In the genomic region with DNA sequence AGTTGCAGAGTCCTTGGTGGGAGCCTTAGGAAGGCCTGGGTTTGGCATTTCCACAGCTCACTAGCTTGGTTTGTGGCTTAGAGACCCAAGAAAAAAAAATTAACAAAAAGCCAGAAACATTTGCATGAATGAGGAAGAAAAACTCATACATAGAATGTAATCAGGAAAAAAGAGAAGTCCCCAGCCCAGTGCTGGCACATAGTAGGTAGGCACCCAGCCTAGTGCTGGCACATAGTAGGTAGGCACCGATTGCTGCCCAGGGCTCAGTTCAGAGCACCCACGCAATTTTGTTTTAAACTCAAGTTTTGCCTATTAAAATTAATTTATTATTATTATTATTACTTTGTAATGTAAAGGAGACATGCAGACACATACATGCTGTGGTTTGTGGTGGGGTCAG, we compare ENCODE assay signal across 34 mouse cellular contexts. TPM values are rescaled to one million over a fixed set of nuclear protein-coding genes. Genes with fewer than 3 reads are reported as not detected.
"Had no signal": no experiment of that assay in that cellular context is flagged by ENCODE, and none has a peak within 500 bp of the region (broad histone marks: within the 10 kb centered on the region; RNA-seq: fewer than 3 reads in every experiment).

No protein-coding gene starts in this region.

- H3K27ac ChIP-seq: heart, embryonic 13.5 days; heart, embryonic 15.5 days; hindbrain, embryonic 10.5 days; hindbrain, embryonic 12.5 days; hindbrain, embryonic 13.5 days; hindbrain, embryonic 14.5 days; hindbrain, embryonic 15.5 days; hindbrain, postnatal 0 days; intestine, embryonic 15.5 days; kidney, embryonic 15.5 days; kidney, postnatal 0 days; layer of hippocampus, adult 2 months; left cerebral cortex, adult 2 months had no signal

- H3K27me3 ChIP-seq: hindbrain, embryonic 12.5 days; hindbrain, embryonic 15.5 days; intestine, embryonic 15.5 days; kidney, embryonic 15.5 days had no signal

- H3K36me3 ChIP-seq: heart, embryonic 12.5 days; heart, embryonic 13.5 days; heart, embryonic 15.5 days; hindbrain, embryonic 10.5 days; hindbrain, embryonic 12.5 days; hindbrain, embryonic 13.5 days; hindbrain, embryonic 15.5 days; intestine, embryonic 15.5 days; kidney, embryonic 15.5 days had no signal

- H3K4me2 ChIP-seq: heart, embryonic 11.5 days; heart, embryonic 12.5 days; heart, embryonic 15.5 days; hindbrain, embryonic 12.5 days; hindbrain, embryonic 13.5 days; hindbrain, embryonic 14.5 days; hindbrain, embryonic 15.5 days; intestine, embryonic 15.5 days; kidney, embryonic 15.5 days had no signal

- DNase-seq: heart, postnatal 10 days; heart, postnatal 14 days; heart, postnatal 36 days; kidney, adult 11 months; kidney, adult 18-20 months; kidney, adult 2 months; kidney, adult 8-10 months; kidney, adult 9 months; kidney, postnatal 10 days; kidney, postnatal 14 days; kidney, postnatal 25 days; kidney, postnatal 36 days; kidney, postnatal 4 days; layer of hippocampus, adult 9-11 months; layer of hippocampus, postnatal 36 days had no signal

- H3K9ac ChIP-seq: heart, embryonic 12.5 days; heart, embryonic 13.5 days; heart, embryonic 15.5 days; hindbrain, embryonic 12.5 days; hindbrain, embryonic 13.5 days; hindbrain, embryonic 14.5 days; hindbrain, embryonic 15.5 days; intestine, embryonic 15.5 days; kidney, embryonic 15.5 days had no signal

- H3K4me1 ChIP-seq: intestine, embryonic 15.5 days had no signal

- H3K9me3 ChIP-seq: heart, embryonic 12.5 days; heart, embryonic 13.5 days; heart, embryonic 15.5 days; hindbrain, embryonic 10.5 days; hindbrain, embryonic 12.5 days; hindbrain, embryonic 13.5 days; hindbrain, embryonic 15.5 days; intestine, embryonic 15.5 days; kidney, embryonic 15.5 days had no signal

- H3K4me3 ChIP-seq: heart, embryonic 12.5 days; heart, embryonic 13.5 days; heart, embryonic 15.5 days; hindbrain, embryonic 10.5 days; hindbrain, embryonic 12.5 days; hindbrain, embryonic 13.5 days; hindbrain, embryonic 15.5 days; intestine, embryonic 15.5 days; kidney, embryonic 15.5 days; layer of hippocampus, adult 2 months; left cerebral cortex, adult 2 months had no signal

- ATAC-seq: hindbrain, embryonic 16.5 days; hindbrain, postnatal 0 days; inflammation-experienced regulatory T-cells, adult 6 months; intestine, embryonic 15.5 days; intestine, embryonic 16.5 days; intestine, postnatal 0 days had no signal

RNA-seq across cellular contexts. Expression of a gene that starts 42.1 kb away (rescaled TPM):
- polyA plus RNA-seq: inflammation-experienced regulatory T-cells, adult 6 months had no signal
